Mouse (Mus musculus) gastrocnemius, adult 18-20 months (tissue): ENCODE results near the gene Gdf7. TPM values are rescaled to one million over a fixed set of nuclear protein-coding genes. Genes with fewer than 3 reads are reported as not detected.
A peak's percentile ranks its signal among the peaks of the same experiment; 100 is the strongest.

Experiments
- DNase-seq: peaks from one replicate; pipeline ENCODE4 v3.0.0; 2021; ENCODE audit warnings: low spot score
- total RNA-seq, 2 experiments: library from RNA; stranded (reverse); gene quantifications; 2 replicates each; pipeline ENCODE4 v1.2.3; 2021

The Gdf7 gene
- total RNA-seq, 2 experiments from 2014 or later: not detected

DNA sequence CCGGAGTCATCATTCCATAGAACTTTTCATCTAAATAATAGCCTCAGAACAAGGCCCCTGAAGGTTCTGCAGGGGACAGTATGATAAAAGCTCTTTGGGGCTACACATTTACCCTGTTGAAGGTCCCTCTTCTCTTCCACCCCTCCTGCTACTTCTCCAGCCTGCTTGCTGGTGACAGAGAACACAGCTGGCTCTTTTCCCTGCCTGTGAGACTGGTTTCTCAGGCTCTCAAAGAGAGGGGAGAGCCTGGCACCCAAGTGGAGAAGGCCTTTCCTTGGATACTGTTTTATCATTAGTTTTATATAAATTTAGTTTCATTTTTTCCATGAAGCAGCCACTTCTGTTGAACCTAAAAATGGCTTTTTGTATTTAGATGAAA, 25.9 kb upstream of the Gdf7 start:
- no peak for DNase-seq

DNA sequence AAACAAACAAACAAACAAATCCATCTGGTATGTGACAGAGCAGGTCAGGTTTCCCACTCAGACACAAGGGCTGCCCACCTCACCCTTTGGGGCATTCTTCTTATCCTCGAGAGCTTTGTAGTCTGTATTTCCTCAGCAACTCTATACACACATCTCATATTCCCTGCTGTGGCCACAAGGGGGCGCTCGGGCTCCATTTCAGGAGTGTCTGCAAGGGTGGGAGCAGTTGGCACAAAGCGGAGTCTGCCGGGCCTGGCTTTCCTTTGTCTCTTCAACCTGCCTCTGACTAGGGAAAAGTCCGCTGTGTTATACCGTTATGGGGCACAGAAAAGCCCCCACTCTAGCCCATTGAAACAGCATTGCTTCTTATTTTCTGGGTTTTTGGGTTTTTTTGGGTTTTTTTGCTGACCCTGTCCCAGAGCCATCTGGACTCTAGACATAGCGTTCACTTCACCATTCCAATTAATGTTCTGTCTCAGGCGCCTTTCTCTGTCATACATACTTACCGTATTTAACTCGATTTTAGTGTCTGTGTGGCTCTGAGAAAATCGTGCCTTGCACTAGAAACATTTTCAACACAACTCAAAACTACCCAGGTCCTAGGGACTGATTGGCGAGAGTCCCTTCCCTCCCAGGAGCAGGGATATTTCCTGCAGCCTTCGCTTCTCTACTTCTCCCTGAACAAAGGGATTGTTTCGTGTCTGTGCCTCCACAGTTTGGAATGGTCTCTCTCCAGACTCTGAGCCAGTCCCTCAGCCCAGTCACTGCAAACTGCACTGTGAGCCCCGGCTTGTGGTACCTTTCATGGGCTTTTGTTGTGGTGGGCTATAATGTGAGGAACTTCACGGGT, 25.3 kb upstream of the Gdf7 start:
- DNase-seq: peak; percentile 94

- DNase-seq: no peak
Observed at GRCm38 (mm10) chr12:8325943-8326522, 24.3 kb upstream of the Gdf7 start.

- no peak for DNase-seq
Observed at GRCm38 (mm10) chr12:8325245-8325942, 23.6 kb upstream of the Gdf7 start.

DNA sequence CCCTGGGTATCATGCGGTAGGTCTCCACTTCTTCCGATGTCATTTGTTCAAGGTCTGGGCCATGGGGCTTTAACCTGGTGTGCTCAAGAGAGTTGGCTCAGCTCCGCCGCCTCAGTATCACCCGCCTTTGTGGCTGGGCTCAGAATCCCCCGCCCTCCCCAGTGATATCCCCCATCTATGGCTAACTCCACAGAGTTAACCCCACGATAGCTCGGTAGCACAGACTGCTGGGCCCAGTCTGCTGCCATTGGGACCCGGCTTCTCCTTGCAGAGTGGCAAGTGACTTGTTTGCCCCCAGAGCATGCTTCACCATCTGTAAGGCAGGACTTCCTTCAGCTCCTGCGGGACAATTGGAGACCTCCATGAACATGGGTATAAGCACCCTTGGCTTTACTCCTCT, 22.3 kb upstream of the Gdf7 start:
- no peak for DNase-seq

- no peak for DNase-seq
Observed at GRCm38 (mm10) chr12:8321506-8321905, 19.8 kb upstream of the Gdf7 start.

DNA sequence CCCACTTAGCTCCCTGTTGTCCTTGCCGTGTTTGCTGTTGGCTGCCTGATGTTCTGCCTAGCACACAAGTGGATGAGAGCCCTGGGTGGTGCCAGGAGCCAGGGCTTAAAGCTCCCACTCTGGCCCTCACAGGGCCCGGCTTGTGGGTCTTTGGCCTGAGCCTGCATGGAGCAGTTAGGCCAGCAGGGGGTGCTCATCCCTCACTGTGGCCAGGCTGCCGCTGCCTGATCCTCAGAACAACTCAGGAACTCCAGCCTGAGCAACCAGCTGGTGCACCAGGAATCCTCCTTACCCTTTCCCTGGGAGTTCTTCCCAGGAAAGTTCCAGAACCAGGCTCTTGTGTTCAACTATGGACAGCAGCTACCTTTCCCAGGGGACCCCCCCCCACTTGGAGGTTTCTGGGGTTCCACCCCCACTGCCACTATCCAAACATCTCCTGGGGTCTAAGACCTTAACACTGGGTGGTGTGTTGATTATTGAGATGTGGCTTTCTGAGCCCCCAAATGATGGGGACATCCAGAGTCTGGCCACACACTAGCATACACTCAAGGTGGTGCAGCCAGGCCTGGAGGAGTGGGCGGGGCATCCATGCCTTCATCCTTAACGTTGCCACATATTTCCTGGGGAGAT, 18.4 kb upstream of the Gdf7 start:
- peak; percentile 85 for DNase-seq

DNA sequence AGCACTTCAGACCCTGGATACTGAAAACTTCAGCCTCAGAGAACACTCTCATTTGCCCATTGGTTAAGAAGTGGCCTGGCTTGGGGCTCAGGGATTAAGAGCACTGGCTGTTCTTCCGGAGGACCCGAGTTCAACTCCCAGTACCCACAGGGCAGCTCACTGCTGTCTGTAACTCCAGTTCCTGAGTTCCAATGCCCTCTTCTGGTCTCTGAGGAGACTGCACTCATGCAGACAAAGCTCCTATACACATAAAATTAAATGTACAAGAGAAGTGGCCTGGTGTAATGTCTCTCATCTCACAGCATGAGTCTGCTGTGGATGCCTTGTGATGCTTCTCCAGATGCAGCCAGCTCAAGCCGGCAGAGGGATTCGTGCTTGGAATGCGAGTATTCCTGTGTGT, 14.8 kb upstream of the Gdf7 start:
- DNase-seq: no peak

GRCm38 (mm10) chr12:8313773-8314172, 12.0 kb upstream of the Gdf7 start:
- DNase-seq: no peak

DNA sequence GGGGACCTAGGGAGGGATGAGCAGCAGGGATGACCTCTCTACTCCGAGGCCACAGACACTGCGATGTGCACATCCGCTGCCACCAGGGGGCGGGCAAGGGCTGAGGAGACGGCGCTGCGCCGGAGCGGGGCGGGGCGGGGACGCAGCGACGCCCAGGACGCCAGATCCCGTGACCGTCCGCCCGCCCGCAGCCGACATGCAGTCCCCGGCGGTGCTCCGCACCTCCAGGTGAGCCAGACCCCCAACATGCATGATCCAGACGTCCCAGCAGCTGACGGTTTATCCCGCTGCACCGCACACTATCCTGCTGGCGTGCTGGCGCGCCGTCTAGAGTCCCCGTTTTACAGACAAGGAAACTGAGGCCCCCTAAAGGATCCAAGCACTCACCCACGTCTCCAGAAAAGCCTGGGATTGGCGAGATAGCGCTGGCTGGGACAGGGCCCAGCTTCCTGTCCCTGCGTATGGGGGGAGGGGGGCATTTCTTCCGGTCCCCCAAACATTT, 11.6 kb upstream of the Gdf7 start, which contains the start of gene Hs1bp3:
Hs1bp3 (plus strand) TSS at position 163 of the 502 bp plus-strand sequence.
- DNase-seq: peak; percentile 83

- no peak for DNase-seq
Observed at GRCm38 (mm10) chr12:8312266-8312665, 10.5 kb upstream of the Gdf7 start.

GRCm38 (mm10) chr12:8310992-8311391, 9.2 kb upstream of the Gdf7 start:
- DNase-seq: no peak

DNA sequence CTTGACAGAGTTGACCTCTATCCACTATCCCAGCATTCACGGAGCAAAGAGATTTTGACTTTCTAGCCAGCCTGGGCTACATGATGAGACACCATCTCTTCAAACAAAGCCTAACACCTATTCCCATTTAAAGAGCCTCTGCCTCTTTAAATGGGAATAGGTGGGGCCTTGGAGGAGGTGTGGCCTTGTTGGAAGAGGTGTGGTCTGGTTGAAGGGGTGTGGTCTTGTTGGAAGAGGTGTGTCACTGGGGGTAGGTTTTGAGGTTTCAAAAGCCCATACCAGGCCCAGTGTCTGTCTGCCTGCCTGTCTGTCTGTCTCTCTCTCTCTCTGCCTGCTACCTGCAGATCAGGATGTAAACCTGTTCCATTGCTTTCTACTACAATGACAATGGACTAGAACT, 5.2 kb upstream of the Gdf7 start:
- DNase-seq: no peak

- peak; percentile 56 for DNase-seq
Observed at GRCm38 (mm10) chr12:8306432-8306831, 4.7 kb upstream of the Gdf7 start.

DNA sequence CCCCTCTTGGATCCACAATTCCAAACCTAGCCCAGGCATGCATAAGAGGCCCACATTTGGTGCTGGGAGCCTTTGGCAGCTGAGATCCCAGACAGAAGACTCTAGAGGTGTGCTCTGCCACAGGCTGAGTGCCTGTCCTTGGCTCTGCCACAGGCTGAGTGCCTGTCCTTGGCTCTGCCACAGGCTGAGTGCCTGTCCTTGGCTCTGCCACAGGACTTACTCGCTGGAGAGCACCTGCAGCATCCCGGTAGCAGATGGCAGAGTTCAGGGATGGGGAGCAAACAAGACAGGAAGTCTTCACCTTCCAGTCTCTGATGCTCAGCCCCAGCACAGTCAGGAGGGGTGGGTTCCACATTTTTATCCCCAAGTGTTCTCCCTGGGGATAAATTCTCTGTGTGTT, 3.5 kb upstream of the Gdf7 start:
- DNase-seq: no peak

- DNase-seq: no peak
Observed at GRCm38 (mm10) chr12:8301011-8301814, 541 bp downstream of the Gdf7 start.

GRCm38 (mm10) chr12:8300521-8300920, 1.2 kb downstream of the Gdf7 start:
- no peak for DNase-seq

DNA sequence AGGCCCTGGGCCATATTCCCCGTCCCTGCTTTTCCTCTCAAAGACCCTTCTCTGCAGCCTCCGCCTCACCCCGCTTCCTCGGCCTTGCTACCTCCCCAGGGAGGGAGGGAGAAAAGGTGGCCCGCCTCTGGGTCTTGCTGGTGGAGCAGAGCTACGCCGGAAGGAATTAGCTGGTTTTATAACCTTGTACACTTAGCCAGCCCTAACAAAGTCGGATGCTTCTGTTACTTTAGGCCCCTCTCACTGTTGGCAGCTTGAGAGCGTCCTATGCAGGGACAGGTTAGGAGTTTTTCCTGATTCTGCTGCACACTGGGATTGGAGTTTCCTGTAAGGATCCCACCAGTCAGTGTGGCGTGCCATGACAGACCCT, 1.7 kb downstream of the Gdf7 start:
- no peak for DNase-seq

- DNase-seq: no peak
Observed at GRCm38 (mm10) chr12:8299143-8300110, 2.3 kb downstream of the Gdf7 start.
